Mouse (Mus musculus) brain, adult 2 months (tissue): Measurements from ENCODE around the gene Csf2.
"Not testable (repeated sequence)": the region's sequence is repeated elsewhere in the genome, so short reads cannot be mapped to it uniquely, and the experiment has no call there.

Experiments used
- DNase-seq: peaks from one replicate; pipeline ENCODE4 v3.0.0; 2011; ENCODE audit warnings: low read depth, low spot score

Csf2 gene

GRCm38 (mm10) chr11:54248940-54249717, at the start of gene Csf2:
Gene Csf2, minus strand, starts transcription at chr11:54249667.
- DNase-seq = no peak

- DNase-seq = no peak
Measured at GRCm38 (mm10) chr11:54298777-54299176, 49.3 kb upstream of the Csf2 start.

GRCm38 (mm10) chr11:54297471-54297870, 48.0 kb upstream of the Csf2 start:
- not testable (repeated sequence) for DNase-seq

GRCm38 (mm10) chr11:54296734-54297133, 47.3 kb upstream of the Csf2 start:
- DNase-seq = no peak

GRCm38 (mm10) chr11:54295971-54296370, 46.5 kb upstream of the Csf2 start:
- DNase-seq = no peak

- no peak for DNase-seq
Measured at GRCm38 (mm10) chr11:54293980-54294807, 44.7 kb upstream of the Csf2 start.

- no peak for DNase-seq
Measured at GRCm38 (mm10) chr11:54292163-54292562, 42.7 kb upstream of the Csf2 start.

- DNase-seq = no peak
Measured at GRCm38 (mm10) chr11:54287821-54288453, 38.5 kb upstream of the Csf2 start.

GRCm38 (mm10) chr11:54271437-54271949, 22.0 kb upstream of the Csf2 start:
- DNase-seq = no peak

GRCm38 (mm10) chr11:54269191-54269896, 19.9 kb upstream of the Csf2 start:
- DNase-seq = peak; percentile 31

- DNase-seq = no peak
Measured at GRCm38 (mm10) chr11:54267177-54267576, 17.7 kb upstream of the Csf2 start, which contains the start of gene Il3. Gene Il3, minus strand, starts transcription at chr11:54267277.

GRCm38 (mm10) chr11:54264542-54264941, 15.1 kb upstream of the Csf2 start:
- peak; percentile 85 for DNase-seq

GRCm38 (mm10) chr11:54263405-54264031, 14.1 kb upstream of the Csf2 start:
- DNase-seq = no peak

- DNase-seq = peak; percentile 94
Measured at GRCm38 (mm10) chr11:54256624-54257376, 7.3 kb upstream of the Csf2 start.

- peak; percentile 55 for DNase-seq
Measured at GRCm38 (mm10) chr11:54254114-54254513, 4.6 kb upstream of the Csf2 start.

GRCm38 (mm10) chr11:54250575-54250974, 1.1 kb upstream of the Csf2 start:
- DNase-seq = no peak

GRCm38 (mm10) chr11:54249748-54250147, 281 bp upstream of the Csf2 start:
- no peak for DNase-seq

- DNase-seq = no peak
Measured at GRCm38 (mm10) chr11:54247251-54247950, 2.1 kb downstream of the Csf2 start.

- no peak for DNase-seq
Measured at GRCm38 (mm10) chr11:54244465-54244864, 5.0 kb downstream of the Csf2 start.
